Mouse (Mus musculus): ENCODE measurements around the gene Cfap97d2.
A peak's percentile ranks its signal among the peaks of the same experiment; 100 is the strongest.

Gene Cfap97d2

DNA sequence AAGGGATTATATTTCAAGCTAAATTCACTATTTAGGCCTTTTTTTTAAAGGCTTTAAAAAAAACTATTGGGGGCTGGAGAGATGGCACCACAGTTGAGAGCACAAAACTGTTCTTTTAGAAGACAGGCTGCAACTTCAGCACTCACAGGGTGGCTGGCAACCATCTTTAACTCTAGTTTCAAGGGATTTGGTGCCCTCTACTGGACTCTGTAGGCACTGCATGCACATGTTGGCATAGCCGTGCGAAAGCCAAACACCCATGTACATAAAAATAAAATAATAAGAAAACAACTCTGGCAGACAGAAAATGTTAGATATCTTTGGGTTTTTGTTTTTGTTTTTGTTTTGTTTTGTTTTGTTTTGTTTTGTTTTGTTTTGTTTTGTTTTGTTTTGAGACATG lies 48.0 kb downstream of the Cfap97d2 start:
- DNase-seq = peak; percentile 86

DNA sequence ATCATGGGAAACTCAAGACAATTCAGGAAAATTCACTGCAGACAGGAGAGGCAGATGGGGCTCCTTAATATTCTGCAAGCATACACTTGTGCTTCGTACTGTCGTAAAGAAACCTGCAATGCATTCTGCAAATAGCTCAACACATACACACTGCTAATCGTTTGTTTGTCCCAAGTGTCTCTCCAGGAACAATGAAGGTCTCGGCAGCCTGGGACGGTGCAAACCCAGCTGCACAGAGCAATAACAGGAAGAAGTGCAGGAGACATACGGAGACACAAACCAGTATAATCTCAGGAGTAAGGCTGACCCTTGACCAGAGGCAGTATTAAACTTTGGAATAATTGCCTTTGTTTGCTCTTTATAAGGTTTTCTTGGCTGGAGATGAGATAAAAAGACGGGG lies 50.8 kb downstream of the Cfap97d2 start:
- DNase-seq = no peak

DNA sequence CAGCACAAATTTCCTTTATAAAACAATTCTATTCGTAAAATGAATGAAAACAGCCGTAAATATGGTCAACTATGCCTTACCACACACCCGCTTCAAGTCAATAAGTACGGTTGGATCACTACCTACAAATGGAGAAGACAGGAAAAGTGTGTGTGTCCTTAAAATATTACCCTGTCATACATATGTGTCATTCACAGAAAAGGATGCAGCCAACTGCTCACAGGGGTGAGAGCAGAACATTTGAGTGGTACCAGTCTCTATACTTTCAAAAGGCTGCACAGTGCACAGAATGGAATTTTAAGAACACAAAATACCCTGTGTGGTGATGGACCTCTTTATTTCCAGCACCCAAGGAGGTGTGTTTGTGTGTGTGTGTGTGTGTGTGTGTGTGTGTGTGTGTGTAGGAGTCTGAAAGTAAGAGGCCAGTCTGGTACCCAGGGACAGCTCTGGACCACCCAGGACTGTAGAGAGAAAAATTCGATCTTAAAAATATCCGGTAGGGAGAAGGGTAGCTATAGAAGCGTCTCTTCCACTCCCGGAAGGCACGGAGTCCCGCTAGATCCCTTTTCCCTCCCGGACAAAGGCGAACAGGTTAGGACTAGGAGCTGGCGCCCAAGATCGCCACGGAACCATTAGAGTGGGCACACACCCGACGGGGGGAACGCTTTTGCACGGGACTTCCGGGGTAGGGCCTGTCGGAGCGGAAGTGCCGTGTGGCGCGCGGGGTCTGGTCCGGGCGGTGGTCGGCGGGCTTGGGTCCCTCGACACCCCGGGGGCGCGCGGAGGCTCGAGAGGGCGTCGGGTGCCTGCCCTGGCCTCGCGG lies 51.5 kb downstream of the Cfap97d2 start, which contains the start of gene Cdc16:
Gene Cdc16 (plus strand): TSS at position 695 of the 823 bp plus-strand sequence.
- peak; percentile 88 for DNase-seq

DNA sequence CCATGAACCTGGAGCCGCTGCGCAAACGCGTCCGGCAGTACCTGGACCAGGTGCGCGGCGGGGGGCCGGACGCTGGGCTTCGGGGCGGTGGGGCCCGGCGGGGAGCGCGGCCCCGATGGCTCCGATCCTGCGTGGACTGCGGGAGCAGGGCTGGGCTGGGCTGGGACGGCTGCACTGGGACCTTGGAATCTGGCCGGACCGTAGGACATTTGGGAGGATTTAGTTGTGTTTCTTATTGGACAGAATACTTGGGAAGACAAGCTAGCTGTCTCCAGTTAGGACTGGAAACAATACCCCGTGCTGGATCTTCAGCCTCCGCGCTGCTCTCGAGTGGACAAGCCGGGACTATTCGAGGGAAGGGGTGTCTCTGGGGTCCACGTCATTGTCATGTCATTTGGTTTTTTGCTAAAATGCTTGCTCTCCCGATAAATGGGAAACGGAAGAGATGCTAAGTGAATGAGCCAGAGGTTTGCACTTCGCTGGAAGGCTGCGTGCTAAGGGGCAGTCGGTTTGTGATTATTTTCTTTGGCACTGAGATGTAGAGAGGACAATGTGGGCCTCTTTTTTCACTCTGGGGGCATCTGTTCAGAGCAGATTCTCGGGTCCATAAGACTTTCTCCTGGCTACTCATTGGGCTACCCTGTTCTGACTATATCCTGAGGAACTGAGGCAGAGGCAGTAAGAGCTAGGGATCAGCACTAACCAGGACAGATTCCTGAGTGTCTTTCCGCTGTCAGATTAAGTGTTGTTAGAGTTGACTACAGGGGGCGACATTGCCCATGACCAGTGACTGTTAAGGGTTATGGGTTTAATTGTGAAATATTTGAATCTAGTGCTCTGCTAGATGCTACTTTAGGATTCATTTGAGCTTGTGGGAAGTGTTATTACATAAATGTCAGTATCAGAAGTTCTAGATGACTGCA lies 52.4 kb downstream of the Cfap97d2 start:
- peak; percentile 72 for DNase-seq

DNA sequence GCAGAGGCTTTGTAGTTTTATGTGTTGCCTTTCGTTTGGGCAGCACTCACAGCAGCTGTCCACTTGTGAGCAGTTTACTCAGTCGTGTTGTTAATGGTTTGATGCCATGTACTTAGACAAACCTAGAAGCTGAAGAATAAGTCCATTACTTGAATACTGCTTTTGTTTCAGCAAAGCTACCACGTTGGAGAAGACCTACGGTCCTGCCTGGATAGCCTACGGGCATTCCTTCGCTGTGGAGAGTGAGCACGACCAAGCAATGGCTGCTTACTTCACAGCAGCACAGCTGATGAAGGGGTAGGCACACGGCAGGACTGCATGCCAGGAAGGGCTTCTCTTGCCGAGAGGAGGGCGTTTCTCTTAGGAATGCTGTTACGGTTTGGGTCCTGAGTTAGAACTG lies 63.5 kb downstream of the Cfap97d2 start:
- no peak for DNase-seq

DNA sequence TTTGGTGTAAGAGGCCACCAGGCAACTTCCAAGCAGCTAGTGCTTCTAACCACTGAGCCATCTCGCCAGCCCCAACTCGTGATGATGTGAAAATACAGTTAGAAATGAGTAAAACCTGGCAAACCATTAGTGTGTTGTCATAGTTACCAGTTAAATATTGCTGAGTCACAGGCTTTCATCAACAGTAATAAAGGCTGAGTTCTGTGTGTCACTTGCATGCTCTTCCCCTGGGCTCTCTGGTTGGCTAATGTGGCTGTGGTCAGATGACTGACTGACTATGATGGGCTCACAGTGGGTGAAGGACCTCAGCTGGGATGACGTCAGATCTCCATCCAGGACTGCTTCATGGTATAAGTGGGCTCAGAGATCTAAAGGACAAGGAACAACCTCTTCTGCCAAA lies 74.8 kb downstream of the Cfap97d2 start:
- DNase-seq = no peak

DNA sequence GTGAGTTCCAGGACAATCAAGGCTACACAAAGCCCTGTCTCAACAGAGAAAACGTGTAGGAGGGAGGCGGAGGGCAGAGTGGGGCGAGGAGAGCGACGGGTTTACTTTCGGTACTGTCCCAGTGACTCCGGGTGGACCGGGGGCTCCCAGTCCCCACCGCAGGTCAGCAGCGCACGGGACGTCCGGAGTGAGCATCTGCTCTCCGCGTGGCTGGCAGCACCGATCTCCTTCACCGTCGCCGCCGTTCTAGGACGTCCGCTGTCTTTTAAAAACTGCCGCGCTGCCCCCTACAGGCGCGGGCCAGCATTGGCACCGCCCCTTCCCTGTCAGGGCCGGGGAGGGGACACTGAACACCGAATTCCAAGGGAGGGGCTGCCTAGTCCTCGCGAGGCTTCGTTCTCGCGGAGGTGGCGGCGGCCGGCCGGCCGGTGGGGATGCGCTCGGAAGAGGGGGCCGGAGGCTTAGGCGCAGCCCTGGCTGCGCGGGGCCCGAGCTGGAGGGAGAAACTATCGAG lies 79.6 kb downstream of the Cfap97d2 start, which contains the start of gene Upf3a:
Gene Upf3a (plus strand): TSS at position 366 of the 514 bp plus-strand sequence.
- peak; percentile 96 for DNase-seq

DNA sequence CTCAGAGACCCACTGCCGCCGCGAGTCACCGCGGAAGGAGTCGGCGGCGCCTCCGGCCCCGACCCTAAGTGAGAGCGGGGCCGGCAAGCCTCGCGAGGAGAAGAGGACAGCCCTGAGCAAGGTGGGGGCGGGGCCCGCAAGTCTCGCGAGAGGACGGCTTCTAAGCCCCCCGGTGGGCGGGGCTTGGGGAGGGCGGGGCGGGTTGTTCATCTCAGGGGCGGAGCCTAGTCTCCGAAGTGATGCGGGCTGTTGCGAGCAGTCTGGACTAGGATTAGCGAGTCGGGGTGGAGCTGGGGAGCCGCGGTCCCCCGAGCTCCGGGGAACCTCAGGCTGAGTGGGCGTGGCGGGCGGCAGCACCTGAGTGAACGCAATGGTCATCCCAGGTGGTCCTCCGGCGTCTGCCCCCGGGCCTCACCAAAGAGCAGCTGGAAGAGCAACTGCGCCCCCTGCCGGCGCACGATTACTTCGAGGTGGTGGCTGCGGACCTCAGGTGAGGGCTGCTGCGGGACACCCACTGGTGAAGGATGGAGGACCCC lies 80.1 kb downstream of the Cfap97d2 start:
- peak; percentile 99 for DNase-seq

DNA sequence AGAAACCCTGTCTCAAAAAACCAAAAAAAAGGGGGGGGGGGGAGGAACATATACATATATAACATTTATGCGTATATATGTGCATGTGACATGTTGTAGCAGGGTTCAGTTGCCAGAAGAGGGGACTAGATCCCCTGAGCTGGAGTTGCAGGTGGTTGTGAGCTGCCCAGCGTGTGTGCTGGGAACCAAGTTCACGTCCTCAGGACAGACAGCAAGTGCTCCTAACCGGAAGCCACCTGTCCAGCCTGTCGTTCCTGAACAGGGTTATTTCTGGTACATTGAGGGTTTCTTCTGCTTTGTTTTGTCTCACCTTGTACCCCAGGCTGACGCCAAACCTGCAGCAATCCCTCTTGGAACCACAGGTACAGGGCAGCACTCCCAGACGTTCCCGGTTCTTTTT lies 83.9 kb downstream of the Cfap97d2 start:
- no peak for DNase-seq

All from liver (tissue).